Mouse (Mus musculus) cerebellum, postnatal 10 days (tissue): Measurements from ENCODE around the gene Isl2.

ENCODE experiments used
- DNase-seq, 2 experiments: peaks; one replicate each; pipeline ENCODE4 v3.0.0; 2021; ENCODE audit warnings: mixed read lengths in 2 of 2

Isl2 gene

GRCm38 (mm10) chr9:55538377-55538776 lies at the start of gene Isl2:
Gene Isl2 (plus strand): TSS chr9:55538672.
- DNase-seq = peak; percentile 59 to 62

- DNase-seq = peak; percentile 15 to 28
Observed at GRCm38 (mm10) chr9:55507922-55508321, 30.6 kb upstream of the Isl2 start.

GRCm38 (mm10) chr9:55508701-55509100 lies 29.8 kb upstream of the Isl2 start:
- no peak for DNase-seq

GRCm38 (mm10) chr9:55509731-55510130 lies 28.7 kb upstream of the Isl2 start:
- DNase-seq = no peak

- DNase-seq = peak; percentile 21 to 23
Observed at GRCm38 (mm10) chr9:55510651-55511235, 27.7 kb upstream of the Isl2 start.

- peak in 1 of 2 experiments; percentile 68 for DNase-seq
Observed at GRCm38 (mm10) chr9:55511521-55511993, 26.9 kb upstream of the Isl2 start.

GRCm38 (mm10) chr9:55512027-55512543 lies 26.4 kb upstream of the Isl2 start, which contains the start of gene Etfa:
Gene Etfa (minus strand): TSS chr9:55512243.
- DNase-seq = peak; percentile 95 to 97

GRCm38 (mm10) chr9:55525716-55526115 lies 12.8 kb upstream of the Isl2 start:
- DNase-seq = peak in 1 of 2 experiments; percentile 36

- DNase-seq = peak; percentile 92 to 96
Observed at GRCm38 (mm10) chr9:55535907-55536306, 2.6 kb upstream of the Isl2 start.

- no peak for DNase-seq
Observed at GRCm38 (mm10) chr9:55539006-55539405, 534 bp downstream of the Isl2 start.

GRCm38 (mm10) chr9:55539661-55540390 lies 1.4 kb downstream of the Isl2 start:
- DNase-seq = peak in 1 of 2 experiments; percentile 49

GRCm38 (mm10) chr9:55540391-55540770 lies 1.9 kb downstream of the Isl2 start:
- DNase-seq = peak in 1 of 2 experiments; percentile 38

- DNase-seq = peak; percentile 75 to 84
Observed at GRCm38 (mm10) chr9:55540888-55541287, 2.4 kb downstream of the Isl2 start.

- peak; percentile 43 to 52 for DNase-seq
Observed at GRCm38 (mm10) chr9:55541681-55542365, 3.4 kb downstream of the Isl2 start.

- peak in 1 of 2 experiments; percentile 49 for DNase-seq
Observed at GRCm38 (mm10) chr9:55542366-55543325, 4.2 kb downstream of the Isl2 start.

- DNase-seq = peak in 1 of 2 experiments; percentile 53
Observed at GRCm38 (mm10) chr9:55543336-55543702, 4.8 kb downstream of the Isl2 start.

- DNase-seq = peak; percentile 52 to 74
Observed at GRCm38 (mm10) chr9:55543703-55544401, 5.4 kb downstream of the Isl2 start.

- DNase-seq = peak; percentile 43 to 63
Observed at GRCm38 (mm10) chr9:55544861-55545555, 6.5 kb downstream of the Isl2 start.

GRCm38 (mm10) chr9:55545556-55546175 lies 7.2 kb downstream of the Isl2 start:
- DNase-seq = peak in 1 of 2 experiments; percentile 46
